Mouse (Mus musculus) CD4-positive, CD25-positive, alpha-beta regulatory T cell, adult 2 months (primary cell): Measurements from ENCODE around the gene Cntn1.
A peak's percentile ranks its signal among the peaks of the same experiment; 100 is the strongest.

Source experiments
- DNase-seq: peaks from one replicate; pipeline ENCODE4 v3.0.0-alpha.2; 2012; ENCODE audit warnings: low read depth, low spot score

The Cntn1 gene

GRCm38 (mm10) chr15:92050996-92051352, at the start of gene Cntn1:
Gene Cntn1 (plus strand): TSS chr15:92051165.
- no peak for DNase-seq

GRCm38 (mm10) chr15:92001431-92001830, 49.5 kb upstream of the Cntn1 start:
- DNase-seq = no peak

- DNase-seq = no peak
These were observed 38.5 kb upstream of the Cntn1 start for GRCm38 (mm10) chr15:92012165-92013083.

GRCm38 (mm10) chr15:92034111-92034510, 16.9 kb upstream of the Cntn1 start:
- DNase-seq = no peak

GRCm38 (mm10) chr15:92042538-92042937, 8.4 kb upstream of the Cntn1 start:
- no peak for DNase-seq

GRCm38 (mm10) chr15:92046042-92046441, 4.9 kb upstream of the Cntn1 start:
- DNase-seq = no peak

GRCm38 (mm10) chr15:92048031-92048430, 2.9 kb upstream of the Cntn1 start:
- DNase-seq = no peak

- no peak for DNase-seq
These were observed 2.4 kb upstream of the Cntn1 start for GRCm38 (mm10) chr15:92048531-92048930.

- peak; percentile 0 for DNase-seq
These were observed 578 bp downstream of the Cntn1 start for GRCm38 (mm10) chr15:92051353-92052132.

GRCm38 (mm10) chr15:92052133-92052463, 1.1 kb downstream of the Cntn1 start:
- DNase-seq = no peak

GRCm38 (mm10) chr15:92057553-92057952, 6.6 kb downstream of the Cntn1 start:
- DNase-seq = no peak

GRCm38 (mm10) chr15:92060986-92061385, 10.0 kb downstream of the Cntn1 start:
- DNase-seq = no peak

- no peak for DNase-seq
These were observed 28.5 kb downstream of the Cntn1 start for GRCm38 (mm10) chr15:92079416-92079815.

GRCm38 (mm10) chr15:92085876-92086275, 34.9 kb downstream of the Cntn1 start:
- DNase-seq = no peak

GRCm38 (mm10) chr15:92087691-92088286, 36.8 kb downstream of the Cntn1 start:
- no peak for DNase-seq

- no peak for DNase-seq
These were observed 39.8 kb downstream of the Cntn1 start for GRCm38 (mm10) chr15:92090787-92091186.

GRCm38 (mm10) chr15:92092041-92092440, 41.1 kb downstream of the Cntn1 start:
- no peak for DNase-seq

- DNase-seq = no peak
These were observed 48.6 kb downstream of the Cntn1 start for GRCm38 (mm10) chr15:92099410-92100174.

GRCm38 (mm10) chr15:92101956-92102355, 51.0 kb downstream of the Cntn1 start:
- DNase-seq = no peak

- no peak for DNase-seq
These were observed 61.5 kb downstream of the Cntn1 start for GRCm38 (mm10) chr15:92112455-92112854.

- DNase-seq = no peak
These were observed 82.0 kb downstream of the Cntn1 start for GRCm38 (mm10) chr15:92132936-92133335.

GRCm38 (mm10) chr15:92134254-92134653, 83.3 kb downstream of the Cntn1 start:
- DNase-seq = peak; percentile 29
